Mouse (Mus musculus) liver, embryonic 12.5 days (tissue): ENCODE measurements around the gene Rptor. TPM values are rescaled to one million over a fixed set of nuclear protein-coding genes. Genes with fewer than 3 reads are reported as not detected.

Experiments
- ATAC-seq: fragments of 200-750 bp; cut with Nextera tagmentation; 2 replicates; pipeline ENCODE4 v1.8.0; 2017; ENCODE audit warnings: moderate number of reproducible peaks, mild to moderate bottlenecking, moderate library complexity
- H3K27ac ChIP-seq: fragments of 300-500 bp; sonication (generic); 2 replicates; pipeline ENCODE4 v1.5.1; 2016; ENCODE audit warnings: mild to moderate bottlenecking
- H3K27me3 ChIP-seq: fragments of 300-500 bp; sonication (generic); replicated peaks from 2 replicates; pipeline ENCODE4 v1.6.1; 2016; ENCODE audit warnings: mild to moderate bottlenecking, moderate library complexity
- H3K36me3 ChIP-seq: fragments of 300-500 bp; sonication (generic); 2 replicates; pipeline ENCODE4 v1.6.1; 2016; ENCODE audit warnings: mild to moderate bottlenecking, moderate library complexity
- H3K4me1 ChIP-seq: fragments of 300-500 bp; sonication (generic); 2 replicates; pipeline ENCODE4 v1.6.1; 2016
- H3K4me2 ChIP-seq: fragments of 300-500 bp; sonication (generic); 2 replicates; pipeline ENCODE4 v1.6.1; 2016; ENCODE audit warnings: mild to moderate bottlenecking, moderate library complexity
- H3K4me3 ChIP-seq: fragments of 300-500 bp; sonication (generic); 2 replicates; pipeline ENCODE4 v1.5.1; 2016; ENCODE audit warnings: mild to moderate bottlenecking, moderate library complexity
- H3K9ac ChIP-seq: fragments of 300-500 bp; sonication (generic); 2 replicates; pipeline ENCODE4 v1.6.1; 2016; ENCODE audit warnings: mild to moderate bottlenecking, moderate library complexity
- H3K9me3 ChIP-seq: fragments of 300-500 bp; sonication (generic); replicated peaks from 2 replicates; pipeline ENCODE4 v1.6.1; 2016; ENCODE audit warnings: mild to moderate bottlenecking, moderate library complexity
- WGBS: fragments of 180-500 bp; shearing (Covaris S2); methylation state at CpG from one replicate; pipeline ENCODE4 v1.1.7; 2016; ENCODE audit not compliant: insufficient replicate concordance; 5-methylcytosine and 5-hydroxymethylcytosine counted together
- polyA plus RNA-seq: library from polyadenylated mRNA; unstranded; fragments of >200 nt; fragmentation: Nextera tagmentation; extraction: Ambion mirVana; gene quantifications from 2 replicates; pipeline ENCODE4 v1.2.1, GENCODE M21; 2016

Rptor gene
- polyA plus RNA-seq, 1 experiment from 2014 or later, result 11.3 TPM

GRCm38 (mm10) chr11:119678427-119678826 is 75.7 kb downstream of the Rptor start:
- peaks cover 66% of the 10 kb centered on the region for H3K4me1 ChIP-seq
- no peaks in the 10 kb centered on the region for H3K27me3 ChIP-seq
- no peak overlapping the region for H3K4me2 ChIP-seq
- no peak overlapping the region for H3K27ac ChIP-seq
- WGBS, result 86% methylated on average over 5 of the region's 5 CpGs
- H3K4me3 ChIP-seq, result no peak overlapping the region
- no peak for ATAC-seq
- H3K9ac ChIP-seq, result no peak overlapping the region
- no peaks in the 10 kb centered on the region for H3K9me3 ChIP-seq
- peaks cover 10% of the 10 kb centered on the region for H3K36me3 ChIP-seq

GRCm38 (mm10) chr11:119680735-119681134 is 78.0 kb downstream of the Rptor start:
- no peak overlapping the region for H3K4me2 ChIP-seq
- no peak overlapping the region for H3K27ac ChIP-seq
- H3K4me3 ChIP-seq, result no peak overlapping the region
- no peaks in the 10 kb centered on the region for H3K9me3 ChIP-seq
- H3K9ac ChIP-seq, result no peak overlapping the region
- no peak for ATAC-seq
- H3K4me1 ChIP-seq, result peaks cover 67% of the 10 kb centered on the region
- no peaks in the 10 kb centered on the region for H3K36me3 ChIP-seq
- WGBS, result 51% methylated on average over 2 of the region's 2 CpGs
- no peaks in the 10 kb centered on the region for H3K27me3 ChIP-seq

- Histone ChIP-seq H3K36me3 (no peaks in the 10 kb centered on the region), H3K9ac (no peak overlapping the region), H3K9me3 (no peaks in the 10 kb centered on the region), H3K4me1 (peaks cover 51% of the 10 kb centered on the region), H3K4me2 (no peak overlapping the region), H3K4me3 (no peak overlapping the region), H3K27ac (no peak overlapping the region), H3K27me3 (no peaks in the 10 kb centered on the region)
- ATAC-seq, result no peak
- WGBS, result 61% methylated on average over 2 of the region's 2 CpGs
Measured at GRCm38 (mm10) chr11:119682285-119682684, 79.6 kb downstream of the Rptor start.

GRCm38 (mm10) chr11:119683796-119684195 is 81.1 kb downstream of the Rptor start:
- 47% methylated on average over 2 of the region's 2 CpGs for WGBS

GRCm38 (mm10) chr11:119685477-119685876 is 82.8 kb downstream of the Rptor start:
- Histone ChIP-seq H3K36me3 (no peaks in the 10 kb centered on the region), H3K4me3 (no peak overlapping the region), H3K4me2 (no peak overlapping the region), H3K27me3 (no peaks in the 10 kb centered on the region), H3K9me3 (no peaks in the 10 kb centered on the region), H3K27ac (no peak overlapping the region), H3K9ac (no peak overlapping the region), H3K4me1 (peaks cover 42% of the 10 kb centered on the region)
- WGBS, result 63% methylated on average over 5 of the region's 5 CpGs
- ATAC-seq, result no peak

More at GRCm38 (mm10) chr11:119683796-119684195, 81.1 kb downstream of the Rptor start:
- ATAC-seq, result no peak
- Histone ChIP-seq H3K4me3 (no peak overlapping the region), H3K27ac (no peak overlapping the region), H3K9me3 (no peaks in the 10 kb centered on the region), H3K36me3 (no peaks in the 10 kb centered on the region), H3K4me2 (no peak overlapping the region), H3K27me3 (no peaks in the 10 kb centered on the region), H3K9ac (no peak overlapping the region), H3K4me1 (peaks cover 42% of the 10 kb centered on the region)

- H3K27me3 ChIP-seq, result no peaks in the 10 kb centered on the region
- WGBS, result 71% methylated on average over 2 of the region's 2 CpGs
- H3K4me3 ChIP-seq, result no peak overlapping the region
- no peak overlapping the region for H3K9ac ChIP-seq
- H3K27ac ChIP-seq, result no peak overlapping the region
- no peak for ATAC-seq
- no peaks in the 10 kb centered on the region for H3K36me3 ChIP-seq
- no peak overlapping the region for H3K4me2 ChIP-seq
- peaks cover 37% of the 10 kb centered on the region for H3K4me1 ChIP-seq
- no peaks in the 10 kb centered on the region for H3K9me3 ChIP-seq
Measured at GRCm38 (mm10) chr11:119685910-119686659, 83.4 kb downstream of the Rptor start.

- Histone ChIP-seq H3K4me2 (no peak overlapping the region), H3K9ac (no peak overlapping the region), H3K27me3 (no peaks in the 10 kb centered on the region), H3K27ac (no peak overlapping the region), H3K9me3 (no peaks in the 10 kb centered on the region), H3K4me3 (no peak overlapping the region), H3K36me3 (no peaks in the 10 kb centered on the region), H3K4me1 (peaks cover 31% of the 10 kb centered on the region)
- 75% methylated on average over 3 of the region's 3 CpGs for WGBS
- ATAC-seq, result no peak
Measured at GRCm38 (mm10) chr11:119687316-119687715, 84.6 kb downstream of the Rptor start.

GRCm38 (mm10) chr11:119687966-119688365 is 85.3 kb downstream of the Rptor start:
- Histone ChIP-seq H3K27ac (no peak overlapping the region), H3K4me2 (no peak overlapping the region), H3K4me1 (peaks cover 28% of the 10 kb centered on the region), H3K9me3 (no peaks in the 10 kb centered on the region), H3K9ac (no peak overlapping the region), H3K27me3 (no peaks in the 10 kb centered on the region), H3K4me3 (no peak overlapping the region), H3K36me3 (no peaks in the 10 kb centered on the region)
- ATAC-seq, result no peak

GRCm38 (mm10) chr11:119689936-119690335 is 87.2 kb downstream of the Rptor start:
- ATAC-seq, result no peak

GRCm38 (mm10) chr11:119692196-119692910 is 89.6 kb downstream of the Rptor start:
- Histone ChIP-seq H3K4me3 (no peak overlapping the region), H3K4me1 (peaks cover 10% of the 10 kb centered on the region; the same call in 1 of the 2 replicates), H3K27me3 (no peaks in the 10 kb centered on the region), H3K4me2 (no peak overlapping the region), H3K36me3 (no peaks in the 10 kb centered on the region), H3K27ac (no peak overlapping the region), H3K9ac (no peak overlapping the region), H3K9me3 (no peaks in the 10 kb centered on the region)
- no peak for ATAC-seq
- WGBS, result 69% methylated on average over 6 of the region's 6 CpGs

More at GRCm38 (mm10) chr11:119689936-119690335, 87.2 kb downstream of the Rptor start:
- no peak overlapping the region for H3K9ac ChIP-seq
- no peak overlapping the region for H3K4me3 ChIP-seq
- 88% methylated on average over 3 of the region's 3 CpGs for WGBS
- H3K9me3 ChIP-seq, result no peaks in the 10 kb centered on the region
- H3K4me1 ChIP-seq, result peaks cover 16% of the 10 kb centered on the region
- no peak overlapping the region for H3K4me2 ChIP-seq
- no peak overlapping the region for H3K27ac ChIP-seq
- no peaks in the 10 kb centered on the region for H3K27me3 ChIP-seq
- no peaks in the 10 kb centered on the region for H3K36me3 ChIP-seq

- no peak overlapping the region for H3K27ac ChIP-seq
- no peaks in the 10 kb centered on the region for H3K9me3 ChIP-seq
- 39% methylated on average over 1 of the region's 1 CpGs for WGBS
- no peak overlapping the region for H3K4me3 ChIP-seq
- no peak for ATAC-seq
- peaks cover 10% of the 10 kb centered on the region; the same call in 1 of the 2 replicates for H3K4me1 ChIP-seq
- no peak overlapping the region for H3K9ac ChIP-seq
- H3K36me3 ChIP-seq, result no peaks in the 10 kb centered on the region
- no peak overlapping the region for H3K4me2 ChIP-seq
- no peaks in the 10 kb centered on the region for H3K27me3 ChIP-seq
Measured at GRCm38 (mm10) chr11:119692911-119693261, 90.2 kb downstream of the Rptor start.

GRCm38 (mm10) chr11:119694146-119694860 is 91.6 kb downstream of the Rptor start:
- no peak overlapping the region for H3K4me3 ChIP-seq
- H3K9me3 ChIP-seq, result no peaks in the 10 kb centered on the region
- no peaks in the 10 kb centered on the region for H3K36me3 ChIP-seq
- H3K27me3 ChIP-seq, result no peaks in the 10 kb centered on the region
- no peak overlapping the region for H3K4me2 ChIP-seq
- peaks cover 10% of the 10 kb centered on the region; the same call in 1 of the 2 replicates for H3K4me1 ChIP-seq
- no peak overlapping the region for H3K9ac ChIP-seq
- WGBS, result 79% methylated on average over 10 of the region's 10 CpGs
- no peak for ATAC-seq
- H3K27ac ChIP-seq, result no peak overlapping the region
